Mouse (Mus musculus): Measurements from ENCODE around the gene Ric1. TPM values are rescaled to one million over a fixed set of nuclear protein-coding genes. Genes with fewer than 3 reads are reported as not detected.
"Not testable (repeated sequence)": the region's sequence is repeated elsewhere in the genome, so short reads cannot be mapped to it uniquely, and the experiment has no call there.

The Ric1 gene
- polyA plus RNA-seq, 1 experiment from 2014 or later, result 10.2 TPM

- H3K27me3 ChIP-seq (ENCODE audit: insufficient read depth, poor library complexity, severe bottlenecking), result no peaks in the 10 kb centered on the region
- no peaks in the 10 kb centered on the region for H3K9me3 ChIP-seq
- no peak overlapping the region for H3K4me3 ChIP-seq
- WGBS, result 93% methylated on average over 1 of the region's 1 CpGs
- H3K4me1 ChIP-seq (replicated peaks), result no peaks in the 10 kb centered on the region
- DNase-seq (ENCODE audit: low spot score), result no peak
- H3K27ac ChIP-seq, result no peak overlapping the region
- H3K36me3 ChIP-seq, result no peaks in the 10 kb centered on the region
These were observed 29.0 kb downstream of the Ric1 start for GRCm38 (mm10) chr19:29551128-29551527.

- H3K9me3 ChIP-seq; H3K4me3 ChIP-seq; H3K4me1 ChIP-seq (replicated peaks); H3K36me3 ChIP-seq; H3K27ac ChIP-seq; DNase-seq (ENCODE audit: low spot score); H3K27me3 ChIP-seq (ENCODE audit: insufficient read depth, poor library complexity, severe bottlenecking): not testable (repeated sequence)
- 93% methylated on average over 1 of the region's 1 CpGs for WGBS
These were observed 29.9 kb downstream of the Ric1 start for GRCm38 (mm10) chr19:29551980-29552379.

- H3K27me3 ChIP-seq (ENCODE audit: insufficient read depth, poor library complexity, severe bottlenecking); DNase-seq (ENCODE audit: low spot score); H3K9me3 ChIP-seq; H3K4me3 ChIP-seq; H3K36me3 ChIP-seq; H3K27ac ChIP-seq; H3K4me1 ChIP-seq (replicated peaks): not testable (repeated sequence)
- WGBS, result 92% methylated on average over 7 of the region's 7 CpGs
These were observed 35.2 kb downstream of the Ric1 start for GRCm38 (mm10) chr19:29557171-29557845.

GRCm38 (mm10) chr19:29562166-29562565 lies 40.1 kb downstream of the Ric1 start:
- Histone ChIP-seq H3K4me1 (replicated peaks) (no peaks in the 10 kb centered on the region), H3K9me3 (no peaks in the 10 kb centered on the region), H3K4me3 (no peak overlapping the region), H3K27me3 (ENCODE audit: insufficient read depth, poor library complexity, severe bottlenecking) (no peaks in the 10 kb centered on the region), H3K36me3 (peaks cover 21% of the 10 kb centered on the region), H3K27ac (no peak overlapping the region)
- no peak for DNase-seq (ENCODE audit: low spot score)
- WGBS, result 88% methylated on average over 4 of the region's 4 CpGs

GRCm38 (mm10) chr19:29562603-29563002 lies 40.5 kb downstream of the Ric1 start:
- Histone ChIP-seq H3K27ac (no peak overlapping the region), H3K4me1 (replicated peaks) (no peaks in the 10 kb centered on the region), H3K27me3 (ENCODE audit: insufficient read depth, poor library complexity, severe bottlenecking) (no peaks in the 10 kb centered on the region), H3K9me3 (no peaks in the 10 kb centered on the region), H3K36me3 (peaks cover 24% of the 10 kb centered on the region), H3K4me3 (no peak overlapping the region)
- 71% methylated on average over 3 of the region's 3 CpGs for WGBS
- no peak for DNase-seq (ENCODE audit: low spot score)

GRCm38 (mm10) chr19:29563258-29563779 lies 41.2 kb downstream of the Ric1 start:
- no peak overlapping the region for H3K4me3 ChIP-seq
- H3K27me3 ChIP-seq (ENCODE audit: insufficient read depth, poor library complexity, severe bottlenecking), result no peaks in the 10 kb centered on the region
- H3K4me1 ChIP-seq (replicated peaks), result no peaks in the 10 kb centered on the region
- 70% methylated on average over 7 of the region's 7 CpGs for WGBS
- peaks cover 27% of the 10 kb centered on the region for H3K36me3 ChIP-seq
- H3K9me3 ChIP-seq, result no peaks in the 10 kb centered on the region
- DNase-seq (ENCODE audit: low spot score), result peak; percentile 44
- H3K27ac ChIP-seq, result no peak overlapping the region

GRCm38 (mm10) chr19:29566512-29566911 lies 44.4 kb downstream of the Ric1 start:
- Histone ChIP-seq H3K27ac (no peak overlapping the region), H3K36me3 (peaks cover 49% of the 10 kb centered on the region), H3K9me3 (no peaks in the 10 kb centered on the region), H3K4me3 (no peak overlapping the region), H3K27me3 (ENCODE audit: insufficient read depth, poor library complexity, severe bottlenecking) (no peaks in the 10 kb centered on the region), H3K4me1 (replicated peaks) (no peaks in the 10 kb centered on the region)
- 91% methylated on average over 1 of the region's 1 CpGs for WGBS
- no peak for DNase-seq (ENCODE audit: low spot score)

DNA sequence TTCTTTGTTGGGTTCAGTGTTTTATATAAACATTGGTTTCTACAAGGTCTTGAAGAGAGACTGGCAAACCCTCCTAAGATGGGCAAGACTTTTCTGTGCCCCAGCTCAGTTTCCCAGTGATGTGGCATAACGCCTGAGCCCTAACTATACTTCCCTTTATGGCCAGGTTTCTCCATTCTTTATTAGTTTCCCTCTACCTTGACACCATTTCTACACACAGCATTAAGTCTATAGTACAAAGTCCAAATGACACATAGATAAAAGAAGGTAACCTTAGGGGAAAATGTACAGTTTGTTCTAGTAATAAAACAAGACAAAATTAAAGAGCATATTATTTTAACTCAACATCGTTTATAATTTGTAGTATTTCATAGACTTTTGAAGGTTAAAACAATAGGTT lies 60.4 kb downstream of the Ric1 start:
- Histone ChIP-seq H3K9me3 (no peaks in the 10 kb centered on the region), H3K4me1 (replicated peaks) (no peaks in the 10 kb centered on the region)

GRCm38 (mm10) chr19:29583734-29584133 lies 61.7 kb downstream of the Ric1 start:
- no peak overlapping the region for H3K27ac ChIP-seq
- 95% methylated on average over 6 of the region's 6 CpGs for WGBS
- H3K27me3 ChIP-seq (ENCODE audit: insufficient read depth, poor library complexity, severe bottlenecking), result no peaks in the 10 kb centered on the region
- H3K4me3 ChIP-seq, result no peak overlapping the region
- H3K36me3 ChIP-seq, result peaks cover 69% of the 10 kb centered on the region
- H3K9me3 ChIP-seq, result peaks cover under 1% of the 10 kb centered on the region; the same call in 1 of the 2 replicates
- DNase-seq (ENCODE audit: low spot score), result no peak
- no peaks in the 10 kb centered on the region for H3K4me1 ChIP-seq (replicated peaks)

More for the DNA sequence above, 60.4 kb downstream of the Ric1 start:
- 92% methylated on average over 2 of the region's 2 CpGs for WGBS
- H3K4me3 ChIP-seq, result no peak overlapping the region
- peaks cover 68% of the 10 kb centered on the region for H3K36me3 ChIP-seq
- H3K27me3 ChIP-seq (ENCODE audit: insufficient read depth, poor library complexity, severe bottlenecking), result no peaks in the 10 kb centered on the region
- H3K27ac ChIP-seq, result no peak overlapping the region
- DNase-seq (ENCODE audit: low spot score), result no peak

GRCm38 (mm10) chr19:29593783-29594182 lies 71.7 kb downstream of the Ric1 start:
- WGBS, result 76% methylated on average over 3 of the region's 3 CpGs
- peaks cover 73% of the 10 kb centered on the region for H3K36me3 ChIP-seq

GRCm38 (mm10) chr19:29596276-29596675 lies 74.2 kb downstream of the Ric1 start:
- H3K27ac ChIP-seq, result no peak overlapping the region
- no peaks in the 10 kb centered on the region for H3K9me3 ChIP-seq
- H3K36me3 ChIP-seq, result peaks cover 75% of the 10 kb centered on the region
- no peaks in the 10 kb centered on the region for H3K27me3 ChIP-seq (ENCODE audit: insufficient read depth, poor library complexity, severe bottlenecking)
- 96% methylated on average over 3 of the region's 3 CpGs for WGBS
- H3K4me1 ChIP-seq (replicated peaks), result no peaks in the 10 kb centered on the region
- no peak overlapping the region for H3K4me3 ChIP-seq
- no peak for DNase-seq (ENCODE audit: low spot score)

More at GRCm38 (mm10) chr19:29593783-29594182, 71.7 kb downstream of the Ric1 start:
- DNase-seq (ENCODE audit: low spot score); H3K4me1 ChIP-seq (replicated peaks); H3K27me3 ChIP-seq (ENCODE audit: insufficient read depth, poor library complexity, severe bottlenecking); H3K4me3 ChIP-seq; H3K27ac ChIP-seq: not testable (repeated sequence)
- H3K9me3 ChIP-seq, result peaks cover 13% of the 10 kb centered on the region; the same call in 1 of the 2 replicates

DNA sequence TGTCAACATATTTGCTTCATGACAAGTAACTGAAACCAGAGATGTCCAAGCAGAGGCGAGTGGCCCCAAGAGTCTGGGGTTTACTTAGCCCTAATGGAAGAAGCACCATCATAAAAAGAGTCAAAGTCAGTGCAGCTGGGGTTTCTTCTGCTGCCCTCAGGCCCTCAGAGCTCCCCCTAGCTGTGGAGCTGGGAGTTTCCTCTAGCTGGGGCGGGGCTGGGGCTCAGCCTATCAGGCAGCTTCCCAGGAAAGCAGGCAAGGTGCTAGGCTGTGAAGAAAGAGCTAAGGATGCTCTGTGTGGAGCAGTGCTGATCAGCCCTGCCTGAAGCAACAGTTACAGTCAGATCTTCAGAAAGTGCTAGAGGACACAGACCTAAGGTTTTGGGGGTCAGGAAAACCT lies 74.9 kb downstream of the Ric1 start:
- Histone ChIP-seq H3K27me3 (ENCODE audit: insufficient read depth, poor library complexity, severe bottlenecking) (no peaks in the 10 kb centered on the region), H3K9me3 (no peaks in the 10 kb centered on the region), H3K36me3 (peaks cover 72% of the 10 kb centered on the region), H3K27ac (no peak overlapping the region), H3K4me3 (no peak overlapping the region), H3K4me1 (replicated peaks) (no peaks in the 10 kb centered on the region)
- DNase-seq (ENCODE audit: low spot score), result no peak
- 92% methylated on average over 2 of the region's 2 CpGs for WGBS

DNA sequence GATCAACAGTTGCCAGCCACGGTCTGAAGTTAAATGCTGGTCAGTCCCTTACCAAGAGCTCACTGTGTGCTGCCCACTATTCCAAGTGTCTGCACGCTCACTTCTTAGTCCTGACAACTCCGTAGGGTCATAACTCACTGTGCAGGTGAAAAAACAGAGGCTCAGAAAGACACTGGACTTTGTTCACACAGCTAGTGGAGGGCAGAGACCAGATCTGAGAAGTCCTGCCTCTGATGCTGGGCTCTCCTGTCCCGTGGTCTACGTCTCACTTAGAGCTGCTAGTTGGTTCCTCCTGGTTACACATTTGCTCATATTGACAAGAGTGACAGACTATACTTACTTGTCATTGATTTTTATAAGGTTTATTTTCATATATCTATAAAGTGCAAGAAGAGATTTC lies 76.9 kb downstream of the Ric1 start:
- Histone ChIP-seq H3K36me3 (peaks cover 92% of the 10 kb centered on the region), H3K27ac (no peak overlapping the region), H3K4me1 (replicated peaks) (no peaks in the 10 kb centered on the region), H3K27me3 (ENCODE audit: insufficient read depth, poor library complexity, severe bottlenecking) (no peaks in the 10 kb centered on the region), H3K9me3 (no peaks in the 10 kb centered on the region), H3K4me3 (no peak overlapping the region)
- 95% methylated on average over 5 of the region's 5 CpGs for WGBS
- DNase-seq (ENCODE audit: low spot score), result no peak
